Mouse (Mus musculus): ENCODE measurements around the gene Tprn.

- TF ChIP-seq CTCF (conservative IDR thresholded peaks at IDR 0.05; ENCODE audit: insufficient read depth, insufficient read length, low read depth, low read length) (no peak), POLR2A (IDR thresholded peaks at IDR 0.05; ENCODE audit: low read depth, low read length) (no peak)
Measured at GRCm38 (mm10) chr2:25239766-25240165, 22.7 kb upstream of the Tprn start.
